Mouse (Mus musculus) liver, embryonic 13.5 days (tissue): ENCODE results near the gene Slc25a35. TPM values are rescaled to one million over a fixed set of nuclear protein-coding genes. Genes with fewer than 3 reads are reported as not detected.
"Not testable (repeated sequence)": the region's sequence is repeated elsewhere in the genome, so short reads cannot be mapped to it uniquely, and the experiment has no call there.

Source experiments
- ATAC-seq: fragments of 200-750 bp; cut with Nextera tagmentation; 2 replicates; pipeline ENCODE4 v1.8.0; 2017; ENCODE audit warnings: low read depth, mild to moderate bottlenecking, moderate number of reproducible peaks, moderate library complexity
- DNase-seq: peaks from one replicate; pipeline ENCODE4 v3.0.0; 2022
- H3K27ac ChIP-seq: fragments of 300-500 bp; sonication (generic); 2 replicates; pipeline ENCODE4 v1.5.1; 2015; ENCODE audit warnings: moderate library complexity, mild to moderate bottlenecking, inconsistent platforms
- H3K27me3 ChIP-seq: fragments of 300-500 bp; sonication (generic); 2 replicates; pipeline ENCODE4 v1.6.1; 2015; ENCODE audit warnings: mild to moderate bottlenecking, inconsistent platforms
- H3K36me3 ChIP-seq: fragments of 300-500 bp; sonication (generic); 2 replicates; pipeline ENCODE4 v1.6.1; 2015; ENCODE audit warnings: mild to moderate bottlenecking, inconsistent platforms
- H3K4me1 ChIP-seq: fragments of 300-500 bp; sonication (generic); replicated peaks from 2 replicates; pipeline ENCODE4 v1.6.1; 2015; ENCODE audit warnings: inconsistent platforms
- H3K4me2 ChIP-seq: fragments of 300-500 bp; sonication (generic); 2 replicates; pipeline ENCODE4 v1.6.1; 2015; ENCODE audit warnings: inconsistent platforms, mild to moderate bottlenecking, moderate library complexity
- H3K4me3 ChIP-seq: fragments of 300-500 bp; sonication (generic); replicated peaks from 2 replicates; pipeline ENCODE4 v1.5.1; 2015; ENCODE audit warnings: mild to moderate bottlenecking, inconsistent platforms
- H3K9ac ChIP-seq: fragments of 300-500 bp; sonication (generic); 2 replicates; pipeline ENCODE4 v1.6.1; 2015; ENCODE audit warnings: mild to moderate bottlenecking, inconsistent platforms
- H3K9me3 ChIP-seq: fragments of 300-500 bp; sonication (generic); replicated peaks from 2 replicates; pipeline ENCODE4 v1.6.1; 2016; ENCODE audit warnings: inconsistent platforms
- WGBS: fragments of 180-500 bp; shearing (Covaris S2); methylation state at CpG from one replicate; pipeline ENCODE4 v1.1.7; 2015; ENCODE audit not compliant: insufficient replicate concordance; 5-methylcytosine and 5-hydroxymethylcytosine counted together
- polyA plus RNA-seq: library from polyadenylated mRNA; unstranded; fragments of >200 nt; fragmentation: Nextera tagmentation; extraction: Ambion mirVana; gene quantifications from 2 replicates; pipeline ENCODE4 v1.2.1, GENCODE M21; 2015

Slc25a35 gene
- polyA plus RNA-seq, 1 experiment from 2014 or later = 0.47 TPM

- Histone ChIP-seq H3K27me3 (no peaks in the 10 kb centered on the region), H3K36me3 (peaks cover 3% of the 10 kb centered on the region; the same call in 1 of the 2 replicates), H3K27ac (peak within 1 kb of the TSS; percentile 89), H3K4me3 (peak within 1 kb of the TSS; percentile 86), H3K4me2 (peak within 1 kb of the TSS; percentile 86), H3K4me1 (peaks cover 62% of the 10 kb centered on the region), H3K9me3 (no peaks in the 10 kb centered on the region), H3K9ac (peak within 1 kb of the TSS; percentile 85)
- peak; percentile 77 for ATAC-seq
- DNase-seq = peak; percentile 91
- 8% methylated on average over 38 of the region's 38 CpGs for WGBS
These were observed 40.5 kb downstream of the Slc25a35 start, which contains the start of gene Pfas for GRCm38 (mm10) chr11:69008182-69009121. Gene Pfas (minus strand): TSS chr11:69008460.

GRCm38 (mm10) chr11:69009508-69009907, 41.6 kb downstream of the Slc25a35 start:
- H3K9me3 ChIP-seq = no peaks in the 10 kb centered on the region
- peaks cover 67% of the 10 kb centered on the region for H3K4me1 ChIP-seq
- no peak overlapping the region; the same call in 1 of the 2 replicates for H3K27ac ChIP-seq
- WGBS = 77% methylated on average over 1 of the region's 1 CpGs
- H3K9ac ChIP-seq = no peak overlapping the region
- no peaks in the 10 kb centered on the region for H3K27me3 ChIP-seq
- H3K4me3 ChIP-seq = no peak overlapping the region
- H3K36me3 ChIP-seq = no peaks in the 10 kb centered on the region
- no peak for ATAC-seq
- no peak overlapping the region for H3K4me2 ChIP-seq
- DNase-seq = no peak

- H3K4me2 ChIP-seq = peak overlapping the region; percentile 84
- H3K4me1 ChIP-seq = peaks cover 66% of the 10 kb centered on the region
- H3K4me3 ChIP-seq = peak overlapping the region; percentile 70
- H3K9ac ChIP-seq = peak overlapping the region; percentile 84
- no peaks in the 10 kb centered on the region for H3K36me3 ChIP-seq
- H3K27me3 ChIP-seq = no peaks in the 10 kb centered on the region
- no peaks in the 10 kb centered on the region for H3K9me3 ChIP-seq
- ATAC-seq = no peak
- DNase-seq = no peak
- 79% methylated on average over 15 of the region's 15 CpGs for WGBS
- peak overlapping the region; percentile 99 for H3K27ac ChIP-seq
These were observed 42.7 kb downstream of the Slc25a35 start for GRCm38 (mm10) chr11:69010400-69011323.

GRCm38 (mm10) chr11:69011445-69011844, 43.5 kb downstream of the Slc25a35 start:
- ATAC-seq, H3K27me3 ChIP-seq, H3K36me3 ChIP-seq, H3K9me3 ChIP-seq: not testable (repeated sequence)
- peak overlapping the region; percentile 70 for H3K4me3 ChIP-seq
- peak; percentile 35 for DNase-seq
- H3K27ac ChIP-seq = peak overlapping the region; percentile 99
- H3K4me2 ChIP-seq = peak overlapping the region; percentile 84
- H3K9ac ChIP-seq = peak overlapping the region; percentile 84
- 36% methylated on average over 2 of the region's 2 CpGs for WGBS
- H3K4me1 ChIP-seq = peaks cover 58% of the 10 kb centered on the region

GRCm38 (mm10) chr11:69012071-69012601, 44.2 kb downstream of the Slc25a35 start:
- WGBS = 1% methylated on average over 18 of the region's 18 CpGs
- peak overlapping the region; percentile 70 for H3K4me3 ChIP-seq
- ATAC-seq (peak; percentile 77), DNase-seq (peak; percentile 90)
- peaks cover 58% of the 10 kb centered on the region for H3K4me1 ChIP-seq
- H3K4me2 ChIP-seq = peak overlapping the region; percentile 84
- no peaks in the 10 kb centered on the region for H3K9me3 ChIP-seq
- peak overlapping the region; percentile 99 for H3K27ac ChIP-seq
- no peaks in the 10 kb centered on the region for H3K36me3 ChIP-seq
- H3K9ac ChIP-seq = peak overlapping the region; percentile 84
- H3K27me3 ChIP-seq = no peaks in the 10 kb centered on the region

GRCm38 (mm10) chr11:69015644-69016441, 47.9 kb downstream of the Slc25a35 start, which contains the start of gene Ctc1:
Gene Ctc1 (plus strand): TSS chr11:69015911.
- peak within 1 kb of the TSS; percentile 77 for H3K4me2 ChIP-seq
- under 1% methylated on average over 38 of the region's 38 CpGs for WGBS
- H3K36me3 ChIP-seq = 0 out of 2 replicates have a peak, but pooled peaks cover 3% of the 10 kb centered on the region
- ATAC-seq (peak; percentile 91), DNase-seq (peak; percentile 90)
- peak within 1 kb of the TSS; percentile 82 for H3K9ac ChIP-seq
- peak within 1 kb of the TSS; percentile 65 for H3K4me3 ChIP-seq
- no peaks in the 10 kb centered on the region for H3K27me3 ChIP-seq
- no peaks in the 10 kb centered on the region for H3K9me3 ChIP-seq
- H3K4me1 ChIP-seq = peaks cover 55% of the 10 kb centered on the region
- peak within 1 kb of the TSS; percentile 93 for H3K27ac ChIP-seq

- Histone ChIP-seq H3K27ac (peak overlapping the region; percentile 93), H3K9ac (peak overlapping the region; percentile 82), H3K27me3 (no peaks in the 10 kb centered on the region), H3K9me3 (no peaks in the 10 kb centered on the region), H3K4me1 (peaks cover 46% of the 10 kb centered on the region), H3K36me3 (peaks cover 8% of the 10 kb centered on the region), H3K4me3 (peak overlapping the region; percentile 65), H3K4me2 (peak overlapping the region; percentile 77)
- ATAC-seq (no peak), DNase-seq (no peak)
- WGBS = 63% methylated on average over 3 of the region's 3 CpGs
These were observed 48.8 kb downstream of the Slc25a35 start for GRCm38 (mm10) chr11:69016755-69017154.

GRCm38 (mm10) chr11:69020691-69021090, 52.8 kb downstream of the Slc25a35 start:
- H3K9ac ChIP-seq = no peak overlapping the region
- ATAC-seq = no peak

More at GRCm38 (mm10) chr11:69020691-69021090, 52.8 kb downstream of the Slc25a35 start:
- Histone ChIP-seq H3K27me3 (no peaks in the 10 kb centered on the region), H3K4me3 (no peak overlapping the region), H3K9me3 (no peaks in the 10 kb centered on the region), H3K36me3 (peaks cover 46% of the 10 kb centered on the region), H3K4me1 (peaks cover 20% of the 10 kb centered on the region), H3K4me2 (no peak overlapping the region), H3K27ac (no peak overlapping the region)
- no peak for DNase-seq
